Mouse (Mus musculus) intestine, embryonic 15.5 days (tissue): ENCODE results near the gene Ppfia1. TPM values are rescaled to one million over a fixed set of nuclear protein-coding genes. Genes with fewer than 3 reads are reported as not detected.

Source experiments
- ATAC-seq: fragments of 200-750 bp; cut with Nextera tagmentation; 2 replicates; pipeline ENCODE4 v1.8.0; 2017; ENCODE audit warnings: moderate TSS enrichment, moderate library complexity
- H3K27ac ChIP-seq: fragments of 300-500 bp; sonication (generic); 2 replicates; pipeline ENCODE4 v1.5.1; 2015; ENCODE audit warnings: mild to moderate bottlenecking, inconsistent platforms
- H3K27me3 ChIP-seq: fragments of 300-500 bp; sonication (generic); replicated peaks from 2 replicates; pipeline ENCODE4 v1.6.1; 2015; ENCODE audit warnings: inconsistent platforms
- H3K36me3 ChIP-seq: fragments of 300-500 bp; sonication (generic); 2 replicates; pipeline ENCODE4 v1.6.1; 2015; ENCODE audit warnings: inconsistent platforms
- H3K4me1 ChIP-seq: fragments of 300-500 bp; sonication (generic); replicated peaks from 2 replicates; pipeline ENCODE4 v1.6.1; 2015; ENCODE audit warnings: inconsistent platforms
- H3K4me2 ChIP-seq: fragments of 300-500 bp; sonication (generic); replicated peaks from 2 replicates; pipeline ENCODE4 v1.6.1; 2015; ENCODE audit warnings: mild to moderate bottlenecking, inconsistent platforms
- H3K4me3 ChIP-seq: fragments of 300-500 bp; sonication (generic); replicated peaks from 2 replicates; pipeline ENCODE4 v1.5.1; 2015; ENCODE audit warnings: inconsistent platforms
- H3K9ac ChIP-seq: fragments of 300-500 bp; sonication (generic); 2 replicates; pipeline ENCODE4 v1.6.1; 2015; ENCODE audit warnings: inconsistent platforms
- H3K9me3 ChIP-seq: fragments of 300-500 bp; sonication (generic); 2 replicates; pipeline ENCODE4 v1.6.1; 2016; ENCODE audit warnings: inconsistent platforms
- WGBS: fragments of 180-500 bp; shearing (Covaris S2); methylation state at CpG from one replicate; pipeline ENCODE4 v1.1.7; 2015; 5-methylcytosine and 5-hydroxymethylcytosine counted together
- polyA plus RNA-seq: library from polyadenylated mRNA; unstranded; fragments of >200 nt; fragmentation: Nextera tagmentation; extraction: Ambion mirVana; gene quantifications from 2 replicates; pipeline ENCODE4 v1.2.1, GENCODE M21; 2015

Gene Ppfia1
- polyA plus RNA-seq, 1 experiment from 2014 or later = 25.5 TPM

DNA sequence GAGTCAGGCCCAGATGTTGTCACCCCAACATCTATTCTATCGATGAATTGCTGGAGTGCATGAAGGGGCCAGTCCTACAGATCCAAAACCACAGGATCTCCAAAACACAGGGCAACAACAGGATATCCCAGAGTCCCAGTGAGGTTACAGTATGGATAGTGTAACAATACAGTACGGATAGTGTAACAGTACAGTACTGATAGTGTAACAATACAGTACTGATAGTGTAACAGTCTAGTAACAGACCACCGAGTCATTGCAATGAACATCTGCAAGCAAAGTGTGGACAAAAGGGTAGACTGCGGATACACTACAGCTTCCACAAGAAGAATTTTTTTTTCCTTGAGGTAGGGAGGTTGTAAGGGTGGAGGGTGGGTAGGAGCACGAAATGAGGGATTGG lies 12.2 kb downstream of the Ppfia1 start:
- Histone ChIP-seq H3K27me3 (no peaks in the 10 kb centered on the region), H3K36me3 (no peaks in the 10 kb centered on the region), H3K4me1 (no peaks in the 10 kb centered on the region), H3K9me3 (no peaks in the 10 kb centered on the region), H3K27ac (no peak overlapping the region), H3K9ac (no peak overlapping the region), H3K4me2 (no peak overlapping the region), H3K4me3 (no peak overlapping the region)
- WGBS = 92% methylated on average over 5 of the region's 5 CpGs
- no peak for ATAC-seq

- Histone ChIP-seq H3K4me3 (no peak overlapping the region), H3K4me1 (no peaks in the 10 kb centered on the region), H3K27me3 (no peaks in the 10 kb centered on the region), H3K4me2 (no peak overlapping the region), H3K9ac (no peak overlapping the region), H3K9me3 (no peaks in the 10 kb centered on the region), H3K27ac (no peak overlapping the region), H3K36me3 (no peaks in the 10 kb centered on the region)
- ATAC-seq = no peak
- 81% methylated on average over 2 of the region's 2 CpGs for WGBS
Observed at GRCm38 (mm10) chr7:144539146-144539545, 14.4 kb downstream of the Ppfia1 start.

DNA sequence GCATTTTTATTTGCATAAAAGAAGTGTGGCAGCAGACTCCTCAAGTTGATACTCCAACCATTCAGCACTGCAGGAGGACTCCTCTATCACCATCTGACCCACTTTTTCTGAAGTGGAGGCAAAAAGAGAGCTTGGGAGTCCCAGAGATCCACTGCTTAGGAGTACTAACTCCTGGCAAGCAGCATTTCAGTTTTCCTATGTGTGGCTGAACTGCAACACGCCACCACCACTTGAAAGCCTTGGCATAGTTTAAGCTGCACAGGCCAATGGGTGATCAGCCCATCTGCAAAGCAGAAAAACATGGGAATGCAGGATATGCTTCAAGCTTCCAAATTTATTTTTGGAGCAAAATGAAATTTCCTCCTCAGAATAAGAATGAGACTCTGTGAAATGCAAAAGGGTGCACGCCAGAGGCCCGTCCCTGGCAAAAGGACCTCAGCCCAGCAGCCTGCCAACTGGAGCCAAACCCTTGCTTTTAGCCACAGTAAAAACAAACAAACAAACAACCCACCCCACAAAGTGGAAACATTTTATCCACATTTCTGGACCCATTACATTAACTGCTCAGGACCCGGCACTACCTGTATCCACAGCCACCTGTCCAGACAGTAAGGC lies 15.4 kb downstream of the Ppfia1 start:
- no peak overlapping the region for H3K4me3 ChIP-seq
- H3K27me3 ChIP-seq = no peaks in the 10 kb centered on the region
- ATAC-seq = no peak
- H3K4me1 ChIP-seq = no peaks in the 10 kb centered on the region
- no peak overlapping the region for H3K9ac ChIP-seq
- no peak overlapping the region for H3K27ac ChIP-seq
- H3K4me2 ChIP-seq = no peak overlapping the region
- 91% methylated on average over 4 of the region's 4 CpGs for WGBS
- no peaks in the 10 kb centered on the region for H3K9me3 ChIP-seq
- no peaks in the 10 kb centered on the region for H3K36me3 ChIP-seq

- Histone ChIP-seq H3K4me3 (no peak overlapping the region), H3K9me3 (no peaks in the 10 kb centered on the region), H3K4me1 (0 out of 2 replicates have a peak, but pooled peaks cover 3% of the 10 kb centered on the region), H3K9ac (no peak overlapping the region), H3K36me3 (no peaks in the 10 kb centered on the region), H3K4me2 (no peak overlapping the region), H3K27ac (no peak overlapping the region), H3K27me3 (no peaks in the 10 kb centered on the region)
- WGBS = 88% methylated on average over 3 of the region's 3 CpGs
- ATAC-seq = no peak
Observed at GRCm38 (mm10) chr7:144536367-144536766, 17.2 kb downstream of the Ppfia1 start.

DNA sequence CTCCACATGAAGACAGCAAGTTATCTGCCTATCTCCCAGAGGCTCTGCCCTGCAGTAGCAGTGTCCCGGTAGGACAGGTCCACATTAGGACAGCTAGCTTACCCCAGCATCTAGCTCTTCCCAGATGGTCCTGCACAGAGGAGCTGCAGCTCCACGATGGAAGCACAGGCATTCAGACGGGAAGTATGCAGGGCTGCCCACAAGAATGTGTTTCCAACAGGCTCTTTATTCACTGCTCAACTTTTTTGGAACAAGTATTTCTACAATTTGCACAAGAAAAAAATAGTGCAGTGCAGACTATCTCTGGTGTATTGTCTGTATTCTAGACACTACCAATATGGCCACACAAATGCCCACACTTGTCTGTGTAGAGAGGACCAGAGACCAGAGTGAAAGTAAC lies 18.8 kb downstream of the Ppfia1 start:
- ATAC-seq = no peak
- Histone ChIP-seq H3K36me3 (no peaks in the 10 kb centered on the region), H3K27ac (no peak overlapping the region), H3K9me3 (no peaks in the 10 kb centered on the region), H3K27me3 (no peaks in the 10 kb centered on the region), H3K4me1 (0 out of 2 replicates have a peak, but pooled peaks cover 3% of the 10 kb centered on the region), H3K4me2 (no peak overlapping the region), H3K9ac (no peak overlapping the region), H3K4me3 (no peak overlapping the region)
- WGBS = 71% methylated on average over 3 of the region's 3 CpGs

- Histone ChIP-seq H3K36me3 (no peaks in the 10 kb centered on the region), H3K4me1 (0 out of 2 replicates have a peak, but pooled peaks cover 3% of the 10 kb centered on the region), H3K4me3 (no peak overlapping the region), H3K9me3 (no peaks in the 10 kb centered on the region), H3K27me3 (no peaks in the 10 kb centered on the region), H3K4me2 (no peak overlapping the region), H3K9ac (no peak overlapping the region), H3K27ac (no peak overlapping the region)
- ATAC-seq = peak; percentile 67
- 34% methylated on average over 7 of the region's 7 CpGs for WGBS
Observed at GRCm38 (mm10) chr7:144531585-144532378, 21.7 kb downstream of the Ppfia1 start.

DNA sequence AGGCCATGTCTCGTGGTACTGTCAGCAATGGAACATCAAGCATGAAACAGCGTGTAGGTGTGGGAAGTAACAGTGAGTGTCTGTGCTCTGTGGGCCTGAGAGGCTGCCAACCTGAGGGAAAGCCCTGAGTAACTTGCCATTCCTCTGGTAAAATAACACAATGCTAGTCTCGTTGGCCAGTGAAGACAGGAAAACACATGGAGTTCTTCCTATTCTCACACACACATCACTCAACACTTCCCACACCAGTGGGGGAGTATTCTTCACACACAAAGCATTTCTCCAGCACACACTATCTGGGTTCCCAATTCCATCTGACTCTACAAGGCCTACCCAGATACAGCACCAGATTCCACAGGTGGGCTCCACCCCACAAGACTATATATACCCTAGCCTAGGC lies 23.7 kb downstream of the Ppfia1 start:
- no peak overlapping the region for H3K4me3 ChIP-seq
- no peaks in the 10 kb centered on the region for H3K36me3 ChIP-seq
- H3K27me3 ChIP-seq = no peaks in the 10 kb centered on the region
- no peak overlapping the region for H3K9ac ChIP-seq
- WGBS = 83% methylated on average over 3 of the region's 3 CpGs
- no peaks in the 10 kb centered on the region for H3K9me3 ChIP-seq
- ATAC-seq = no peak
- 0 out of 2 replicates have a peak, but pooled peaks cover 3% of the 10 kb centered on the region for H3K4me1 ChIP-seq
- no peak overlapping the region for H3K4me2 ChIP-seq
- no peak overlapping the region for H3K27ac ChIP-seq

- no peak overlapping the region for H3K9ac ChIP-seq
- no peak overlapping the region for H3K4me2 ChIP-seq
- H3K4me3 ChIP-seq = no peak overlapping the region
- H3K27me3 ChIP-seq = no peaks in the 10 kb centered on the region
- H3K9me3 ChIP-seq = no peaks in the 10 kb centered on the region
- 47% methylated on average over 1 of the region's 1 CpGs for WGBS
- H3K4me1 ChIP-seq = 0 out of 2 replicates have a peak, but pooled peaks cover 3% of the 10 kb centered on the region
- H3K27ac ChIP-seq = no peak overlapping the region
- ATAC-seq = no peak
- no peaks in the 10 kb centered on the region for H3K36me3 ChIP-seq
Observed at GRCm38 (mm10) chr7:144527723-144528221, 25.8 kb downstream of the Ppfia1 start.

DNA sequence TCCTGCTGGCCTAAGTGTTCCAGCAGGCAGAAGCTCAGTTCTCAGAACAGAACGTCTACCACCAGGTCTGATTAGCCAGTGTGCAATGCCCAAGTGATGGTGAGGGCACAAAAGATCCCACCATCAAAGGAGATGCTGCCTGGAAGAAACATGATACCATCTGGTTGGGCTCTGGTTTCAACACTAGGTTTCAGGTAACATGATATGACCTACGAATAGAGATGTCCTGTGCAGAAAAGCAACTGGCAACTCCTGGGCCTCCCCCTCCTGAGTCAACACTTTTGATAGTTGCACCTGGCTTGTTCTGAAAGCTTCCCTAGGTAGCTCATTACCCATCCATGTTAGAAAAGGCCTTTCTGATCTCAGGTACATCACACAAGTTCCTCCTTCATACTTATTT lies 26.9 kb downstream of the Ppfia1 start:
- H3K9me3 ChIP-seq = no peaks in the 10 kb centered on the region
- no peaks in the 10 kb centered on the region for H3K36me3 ChIP-seq
- no peaks in the 10 kb centered on the region for H3K4me1 ChIP-seq
- ATAC-seq = no peak
- 32% methylated on average over 2 of the region's 2 CpGs for WGBS
- no peaks in the 10 kb centered on the region for H3K27me3 ChIP-seq
- H3K4me3 ChIP-seq = no peak overlapping the region
- no peak overlapping the region for H3K27ac ChIP-seq
- no peak overlapping the region for H3K4me2 ChIP-seq
- H3K9ac ChIP-seq = no peak overlapping the region

GRCm38 (mm10) chr7:144524427-144525191 lies 28.9 kb downstream of the Ppfia1 start:
- Histone ChIP-seq H3K9ac (no peak overlapping the region), H3K4me2 (no peak overlapping the region), H3K36me3 (0 out of 2 replicates have a peak, but pooled peaks cover 3% of the 10 kb centered on the region), H3K27me3 (no peaks in the 10 kb centered on the region), H3K27ac (no peak overlapping the region), H3K4me3 (no peak overlapping the region), H3K4me1 (no peaks in the 10 kb centered on the region), H3K9me3 (no peaks in the 10 kb centered on the region)
- 79% methylated on average over 6 of the region's 6 CpGs for WGBS
- ATAC-seq = no peak

GRCm38 (mm10) chr7:144523415-144523814 lies 30.1 kb downstream of the Ppfia1 start:
- peak; percentile 53; the same call in 1 of the 2 replicates for ATAC-seq
- Histone ChIP-seq H3K9ac (no peak overlapping the region), H3K27ac (no peak overlapping the region), H3K4me1 (no peaks in the 10 kb centered on the region), H3K36me3 (peaks cover 12% of the 10 kb centered on the region; the same call in 1 of the 2 replicates), H3K27me3 (no peaks in the 10 kb centered on the region), H3K4me3 (no peak overlapping the region), H3K4me2 (no peak overlapping the region), H3K9me3 (no peaks in the 10 kb centered on the region)
- 68% methylated on average over 3 of the region's 3 CpGs for WGBS

- WGBS = 84% methylated on average over 2 of the region's 2 CpGs
- Histone ChIP-seq H3K9me3 (no peaks in the 10 kb centered on the region), H3K27me3 (no peaks in the 10 kb centered on the region), H3K4me3 (no peak overlapping the region), H3K4me2 (no peak overlapping the region), H3K36me3 (peaks cover 12% of the 10 kb centered on the region; the same call in 1 of the 2 replicates), H3K27ac (no peak overlapping the region), H3K4me1 (no peaks in the 10 kb centered on the region), H3K9ac (no peak overlapping the region)
- ATAC-seq = no peak
Observed at GRCm38 (mm10) chr7:144521927-144522326, 31.6 kb downstream of the Ppfia1 start.
